Mouse (Mus musculus) megakaryocyte, adult 5-6 weeks (primary cell): ENCODE measurements at regions not wholly inside any gene's neighbourhood (a gene's known extent, or its start where the extent isn't known, plus 50 kb on each side); places are given as distances from the start of the nearest gene placed in this dataset.

ENCODE experiments used
- ATAC-seq: 2 replicates; pipeline ENCODE4 v1.8.0; 2016; ENCODE audit warnings: mild to moderate bottlenecking, inconsistent platforms; ENCODE audit not compliant: poor library complexity, severe bottlenecking

DNA sequence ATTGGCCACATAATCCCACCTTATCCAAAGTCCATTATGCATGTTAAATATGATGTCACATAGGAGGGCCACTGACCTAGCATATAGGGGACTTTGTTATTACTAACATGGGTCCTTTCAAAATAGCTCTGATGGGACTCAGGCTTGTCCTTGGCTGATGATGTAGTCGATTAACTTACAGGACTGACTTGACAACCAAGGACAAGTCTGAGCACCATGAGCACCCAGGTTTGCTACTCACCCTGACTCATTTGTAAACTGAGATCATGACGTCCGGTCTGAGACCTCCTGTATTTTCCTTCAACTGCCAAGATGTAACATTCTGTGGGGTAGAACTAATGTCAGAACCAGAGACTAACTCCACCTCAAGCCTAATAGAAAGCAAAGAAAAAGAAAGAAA, 159.3 kb upstream of the 4933402D24Rik start:
- ATAC-seq = no peak

DNA sequence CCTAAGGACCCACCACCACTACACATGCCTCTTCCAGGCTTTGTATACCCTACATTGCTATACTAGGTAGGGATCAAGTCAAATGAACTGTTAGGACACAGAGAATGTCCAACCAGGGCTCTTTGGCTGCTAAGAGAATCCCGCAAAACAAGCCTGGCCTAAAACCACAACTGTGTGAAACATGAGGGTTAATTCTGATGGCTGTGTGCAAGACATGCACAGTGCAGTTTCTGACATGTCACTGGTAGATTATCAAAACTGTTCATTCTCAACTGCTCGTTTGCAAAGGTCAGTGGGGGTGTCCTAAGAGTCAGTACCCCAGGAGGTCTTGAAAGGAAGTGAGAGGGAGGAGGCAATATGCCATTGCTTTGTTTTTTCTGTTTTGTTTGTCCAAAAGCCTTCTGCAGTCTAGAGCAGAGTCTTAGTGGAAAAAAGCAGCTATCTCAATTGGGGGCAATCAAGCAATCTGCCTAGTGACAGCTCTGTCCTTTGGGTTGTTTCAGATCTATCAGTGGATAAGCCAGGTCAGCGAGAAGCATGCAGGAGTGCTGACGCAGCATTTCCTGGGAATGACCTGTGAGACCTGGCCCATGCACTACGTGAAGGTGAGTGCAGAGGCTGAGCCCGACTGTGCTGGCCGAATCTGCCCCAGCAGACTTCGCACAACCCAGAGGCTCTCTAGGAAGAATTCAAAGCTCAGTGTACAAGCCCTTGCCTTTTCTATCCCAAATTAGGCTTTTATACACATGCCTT, 151.3 kb upstream of the 4933402D24Rik start:
- no peak for ATAC-seq

DNA sequence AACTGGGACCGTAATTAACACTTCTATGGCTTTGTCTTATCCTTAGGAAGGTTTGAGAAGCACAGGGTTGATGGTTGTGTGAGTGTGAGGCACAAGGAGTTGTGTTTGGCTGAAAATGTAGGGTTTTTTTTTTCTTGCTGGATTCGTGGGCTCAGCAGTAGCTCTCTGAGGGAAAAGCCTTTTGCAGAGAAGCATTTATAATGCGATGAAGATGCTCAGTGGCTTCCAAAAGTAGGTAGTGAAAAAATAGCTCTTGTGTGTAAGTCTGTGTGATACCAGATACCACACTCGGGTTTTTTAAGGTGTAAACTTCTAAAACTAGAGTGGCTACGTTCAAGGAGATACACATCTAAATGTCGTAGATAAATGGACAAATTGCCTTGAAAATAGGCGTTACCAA, 149.1 kb upstream of the 4933402D24Rik start:
- ATAC-seq = no peak

DNA sequence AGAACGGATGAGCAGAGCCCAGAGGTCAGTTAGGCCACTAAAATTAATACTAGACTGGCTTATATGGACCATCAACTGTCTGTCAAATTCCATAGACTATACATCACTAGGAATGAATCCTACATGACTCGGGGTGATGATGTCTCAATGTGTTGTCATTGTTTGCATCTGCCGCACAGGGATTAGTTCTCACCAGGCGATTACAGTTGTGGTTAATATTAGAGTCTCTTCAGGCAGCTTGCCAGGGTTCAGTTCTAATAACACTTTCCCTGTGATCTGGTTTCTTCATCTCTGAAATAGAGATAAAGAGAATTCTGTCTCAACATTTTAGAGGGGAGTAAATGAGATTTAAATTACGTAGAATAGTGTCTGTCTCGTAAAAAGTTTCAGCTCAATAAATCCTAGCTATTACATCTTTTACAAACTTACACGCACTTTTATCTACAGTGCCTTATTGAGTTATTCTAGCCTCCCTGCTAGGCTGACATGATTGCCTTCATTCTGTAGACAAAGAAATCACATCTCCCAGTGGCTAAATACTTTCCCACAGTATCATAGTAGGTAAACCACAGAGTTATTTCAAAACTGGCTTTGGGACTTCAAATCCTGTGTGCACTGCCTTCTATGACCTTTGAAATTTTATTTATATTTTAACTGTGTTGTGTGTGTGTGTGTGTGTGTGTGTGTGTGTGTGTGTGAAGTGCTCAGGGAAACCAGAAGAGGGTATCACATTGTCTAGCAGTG, 148.0 kb upstream of the 4933402D24Rik start:
- ATAC-seq = no peak

DNA sequence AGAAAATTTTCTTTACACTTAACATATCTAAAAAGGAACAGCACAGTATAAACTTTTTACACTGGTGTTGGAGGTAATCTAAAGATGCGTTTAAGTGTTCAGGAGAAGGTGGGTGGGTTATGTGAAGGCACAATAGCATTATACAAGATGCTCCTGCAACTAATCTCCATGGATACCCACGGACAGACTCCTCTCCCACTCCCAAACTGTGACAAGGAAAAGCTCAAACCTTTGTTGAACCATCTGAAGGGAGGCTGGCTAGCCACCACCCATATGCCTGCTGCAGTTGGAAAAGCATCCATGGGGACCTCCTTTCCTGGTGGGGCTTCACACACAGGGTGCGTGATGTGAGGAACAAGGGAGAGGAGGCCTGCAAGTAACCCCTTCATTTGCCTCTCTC, 141.7 kb upstream of the 4933402D24Rik start:
- no peak for ATAC-seq

DNA sequence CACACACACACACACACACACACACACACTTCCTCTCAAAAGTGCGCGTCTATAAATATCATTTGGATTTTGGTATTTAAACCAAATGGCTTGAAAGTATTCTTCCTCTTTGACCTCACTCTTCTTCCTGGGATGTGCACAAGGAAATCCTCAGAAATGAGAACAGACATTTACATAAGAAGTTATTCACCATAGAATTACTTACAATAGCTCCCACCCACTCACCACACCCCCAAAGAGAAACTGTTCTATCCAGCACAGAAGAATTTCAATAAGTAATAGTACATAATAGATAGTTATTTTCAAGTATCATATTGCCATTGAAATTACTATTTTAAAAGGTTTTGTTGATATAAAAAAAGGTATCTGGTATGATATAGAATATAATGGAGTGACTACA, 140.1 kb upstream of the 4933402D24Rik start:
- ATAC-seq = no peak

DNA sequence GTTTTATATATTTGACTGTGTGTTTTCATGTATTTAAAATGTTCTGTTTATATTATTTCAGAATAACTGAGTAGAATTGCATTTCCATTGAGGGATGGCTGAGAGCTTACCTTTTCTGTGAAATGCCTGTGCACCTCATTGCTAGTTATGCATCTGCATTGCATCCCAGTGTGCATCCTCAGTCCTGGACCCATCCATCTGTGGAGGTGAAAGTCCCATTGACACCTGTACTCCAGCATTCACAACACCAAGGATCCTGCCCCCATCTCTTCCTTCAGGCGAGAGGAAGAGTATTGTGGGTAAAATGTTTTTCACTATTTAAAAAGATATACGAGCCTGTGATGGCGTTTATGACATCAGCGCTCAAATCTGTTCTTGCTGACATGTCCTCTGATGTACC, 134.6 kb upstream of the 4933402D24Rik start:
- no peak for ATAC-seq

DNA sequence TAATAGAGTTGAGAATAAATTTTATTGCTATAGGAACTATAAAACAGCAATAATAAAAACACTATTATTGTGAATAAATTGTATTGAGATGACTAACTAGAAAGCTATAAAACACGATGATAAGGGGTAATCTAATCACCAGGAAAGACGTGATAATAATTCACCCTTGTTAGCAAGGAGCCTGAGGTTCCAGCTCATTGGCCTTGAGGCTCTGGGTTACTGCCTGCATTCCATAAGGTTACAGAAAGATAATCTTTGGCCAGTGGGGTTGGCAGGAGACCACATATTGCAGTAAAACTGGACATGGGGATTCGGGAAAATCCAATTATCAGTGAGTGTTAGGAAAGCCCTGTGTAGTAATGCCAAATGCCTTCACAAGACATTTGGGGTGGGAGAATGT, 134.1 kb upstream of the 4933402D24Rik start:
- no peak for ATAC-seq

DNA sequence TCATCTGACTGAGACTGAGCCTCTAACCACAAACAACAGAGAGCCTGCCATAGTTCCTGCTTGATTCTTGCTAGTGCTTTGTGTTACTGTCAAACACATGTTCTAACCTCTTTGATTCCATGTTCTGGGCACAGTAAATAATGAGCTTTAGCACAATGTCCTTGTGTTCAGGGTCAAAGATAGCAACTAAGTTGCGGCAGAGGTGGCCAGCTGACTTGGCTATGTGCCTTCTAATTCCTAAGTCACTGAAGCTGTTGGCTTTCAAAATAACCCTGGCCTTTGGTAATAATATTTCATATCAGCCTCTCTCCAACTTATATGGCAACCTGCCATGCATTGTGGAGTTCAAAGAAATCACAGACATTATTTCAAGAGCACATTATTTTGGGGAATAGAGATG, 133.3 kb upstream of the 4933402D24Rik start:
- no peak for ATAC-seq

DNA sequence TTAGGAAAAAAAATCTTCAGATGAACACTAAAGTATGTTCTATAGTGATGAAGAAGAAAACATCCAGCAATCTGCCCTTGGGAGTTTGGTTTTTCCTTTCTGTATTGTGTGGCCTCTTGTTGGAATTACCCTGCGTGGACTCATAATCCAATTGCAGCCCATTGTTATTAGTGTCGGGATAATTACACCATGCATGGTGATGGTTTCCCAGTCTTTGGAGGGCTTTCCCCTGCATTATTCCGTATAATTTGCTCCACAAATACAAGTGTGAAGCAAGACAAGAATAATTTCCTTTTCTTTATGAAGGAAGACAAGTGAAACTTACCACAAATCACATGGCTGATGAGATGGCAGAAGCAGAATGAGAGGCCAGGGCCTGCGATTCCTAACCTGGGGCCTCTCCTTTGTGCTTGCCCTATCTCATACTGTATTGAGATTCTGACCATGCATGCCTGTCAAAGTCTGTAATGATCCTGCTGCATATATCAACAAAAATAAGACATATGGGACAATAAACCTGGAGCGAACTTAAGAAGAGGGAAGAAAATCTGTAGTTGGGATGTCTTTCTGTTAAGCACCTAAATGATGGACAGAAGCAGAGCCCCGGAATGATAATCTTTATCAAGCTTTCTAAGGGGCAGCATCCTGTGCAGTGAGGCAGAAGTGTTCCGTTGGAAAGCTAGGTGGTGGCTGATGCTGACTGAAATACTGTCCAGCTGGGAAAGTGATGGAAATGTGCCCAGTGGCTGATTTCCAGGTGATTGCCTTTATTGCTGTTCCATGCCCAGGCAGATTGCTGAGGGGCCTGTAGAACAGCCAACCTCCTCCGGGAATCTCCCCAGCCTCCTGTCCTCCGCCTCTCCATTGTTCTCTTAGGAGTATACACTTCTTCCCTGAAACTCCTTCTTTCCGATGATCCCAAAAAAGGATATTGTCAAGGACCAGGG, 130.8 kb upstream of the 4933402D24Rik start:
- ATAC-seq = no peak

DNA sequence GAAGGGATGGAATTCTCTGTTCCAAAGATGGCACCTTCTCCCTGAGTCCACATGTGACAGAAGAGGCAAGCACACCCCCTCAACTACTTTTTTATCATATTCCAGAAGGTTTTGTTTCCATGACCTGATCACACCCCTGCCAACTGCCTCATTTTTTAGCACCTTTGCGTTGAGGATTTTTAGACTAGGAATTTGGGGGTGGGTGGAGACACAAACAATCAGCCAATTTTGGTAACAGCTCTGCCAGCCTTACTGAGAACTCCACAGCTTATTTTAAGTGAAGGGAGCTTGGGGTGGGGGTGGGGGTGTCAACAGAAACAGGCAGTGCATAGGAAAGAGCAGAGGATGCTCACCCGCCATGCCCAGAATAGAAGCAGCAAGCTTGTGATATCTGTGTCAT, 129.7 kb upstream of the 4933402D24Rik start:
- no peak for ATAC-seq

DNA sequence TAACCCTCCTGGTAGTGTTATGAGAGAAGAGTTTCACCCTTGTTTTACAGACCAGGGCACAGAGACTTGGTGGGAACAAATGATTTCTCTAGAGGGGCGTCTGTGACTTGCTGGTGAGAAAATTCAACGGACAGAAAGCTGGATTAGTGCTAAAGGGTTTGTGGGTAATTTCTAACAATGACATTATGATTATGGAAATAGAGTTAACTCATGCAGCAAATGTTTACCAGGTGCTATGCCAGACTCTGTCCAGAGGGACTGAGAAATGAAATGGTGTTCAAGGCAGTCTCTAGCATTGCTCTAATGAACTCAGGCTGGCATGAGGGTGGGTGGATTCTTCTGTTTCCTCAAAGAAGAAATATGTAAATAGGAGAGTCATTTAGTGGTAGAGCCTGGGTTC, 128.5 kb upstream of the 4933402D24Rik start:
- no peak for ATAC-seq

DNA sequence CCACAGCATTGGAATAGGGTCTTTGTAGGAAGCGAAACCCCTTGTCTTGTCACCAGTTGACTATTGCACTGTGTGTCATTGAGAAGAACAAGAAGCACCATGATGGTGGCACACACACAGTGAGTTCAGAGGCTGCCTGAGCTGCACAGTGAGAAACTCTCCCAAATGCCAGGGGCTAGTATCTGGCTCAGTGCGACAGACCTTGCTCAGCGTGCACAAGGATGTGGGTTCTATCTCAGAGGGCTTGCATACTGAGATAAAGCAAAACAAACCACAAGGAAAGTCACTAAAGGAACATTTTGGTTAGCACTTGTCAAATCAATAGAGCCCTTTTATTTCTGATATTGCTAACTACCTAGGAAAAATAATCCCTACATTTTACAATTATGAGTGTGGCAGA, 110.5 kb upstream of the 4933402D24Rik start:
- ATAC-seq = no peak

DNA sequence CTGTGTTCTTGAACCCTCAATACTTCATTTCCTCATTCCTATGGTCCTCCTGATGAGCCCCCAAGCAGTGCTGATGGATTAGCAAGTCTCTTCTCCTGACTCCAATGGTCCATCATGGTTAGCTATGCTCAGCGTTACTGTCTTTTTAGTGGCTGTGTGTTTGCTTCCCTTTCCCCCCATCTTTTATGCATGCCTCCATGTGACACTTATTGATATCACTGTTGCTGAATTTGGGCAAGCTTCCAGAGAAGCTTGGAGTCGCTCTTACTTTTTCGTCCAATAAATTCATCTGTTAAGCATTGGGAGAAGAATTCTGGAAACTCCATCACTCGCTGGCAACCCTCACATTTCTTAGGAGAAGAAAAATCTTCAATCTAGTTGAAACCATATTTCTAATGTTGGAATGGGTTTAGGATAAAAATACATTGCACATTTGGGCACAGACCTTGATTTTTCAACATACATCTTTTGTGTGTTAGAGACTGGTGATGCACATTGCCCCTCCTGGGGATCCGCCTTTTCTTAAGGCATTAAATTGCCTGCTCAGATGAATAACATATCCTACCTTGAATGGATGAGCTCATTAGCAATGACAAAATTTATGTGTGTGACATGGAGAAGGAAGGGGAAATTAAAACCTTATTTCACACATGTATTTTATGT, 107.7 kb upstream of the 4933402D24Rik start:
- no peak for ATAC-seq

DNA sequence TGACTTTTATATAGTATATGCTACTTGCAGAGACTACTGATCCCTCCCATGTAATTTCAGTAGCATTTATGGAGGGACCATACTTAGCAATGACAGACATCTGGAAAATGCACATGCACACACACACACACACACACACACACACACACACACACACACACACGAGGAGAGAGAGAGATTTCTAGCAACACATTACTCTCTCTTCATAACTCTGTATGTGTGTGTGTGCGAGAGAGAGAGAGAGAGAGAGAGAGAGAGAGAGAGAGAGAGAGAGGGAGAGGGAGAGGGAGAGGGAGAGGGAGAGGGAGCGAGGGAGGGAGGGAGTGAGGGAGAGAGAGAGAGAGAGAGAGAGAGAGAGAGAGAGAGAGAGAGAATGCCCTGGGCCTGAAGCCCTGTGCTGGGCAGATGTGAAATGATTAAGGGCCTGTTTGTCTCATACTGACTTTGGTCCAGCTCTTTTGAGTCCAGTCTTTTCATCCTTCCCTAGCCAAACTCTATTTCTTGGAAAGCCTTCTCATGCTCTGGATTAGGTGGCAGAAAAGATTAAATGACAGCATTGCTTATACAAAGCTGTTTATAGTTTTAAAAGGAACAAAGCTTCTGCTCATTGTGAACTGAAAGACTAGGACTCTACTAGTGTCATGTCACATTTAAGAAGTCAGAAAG, 106.4 kb upstream of the 4933402D24Rik start:
- ATAC-seq = no peak

DNA sequence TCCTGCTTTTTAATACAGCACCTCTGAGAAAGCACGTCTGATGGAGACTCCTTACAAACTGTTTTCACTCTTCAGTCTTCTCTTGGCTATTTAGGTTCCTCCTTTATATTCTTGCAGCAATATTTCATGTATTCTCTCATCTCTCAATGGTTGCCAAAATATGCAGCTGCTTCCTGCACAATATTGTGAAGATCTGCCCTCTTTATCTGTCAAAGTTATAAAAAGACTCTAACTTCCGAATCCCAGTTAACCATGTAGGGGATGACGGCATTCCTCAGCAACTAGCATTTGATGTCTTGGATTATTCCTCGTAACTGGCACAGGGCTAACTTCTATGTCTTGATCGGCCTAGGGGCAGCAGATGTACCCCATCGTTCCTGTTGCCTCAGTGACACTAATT, 102.8 kb upstream of the 4933402D24Rik start:
- ATAC-seq = no peak

DNA sequence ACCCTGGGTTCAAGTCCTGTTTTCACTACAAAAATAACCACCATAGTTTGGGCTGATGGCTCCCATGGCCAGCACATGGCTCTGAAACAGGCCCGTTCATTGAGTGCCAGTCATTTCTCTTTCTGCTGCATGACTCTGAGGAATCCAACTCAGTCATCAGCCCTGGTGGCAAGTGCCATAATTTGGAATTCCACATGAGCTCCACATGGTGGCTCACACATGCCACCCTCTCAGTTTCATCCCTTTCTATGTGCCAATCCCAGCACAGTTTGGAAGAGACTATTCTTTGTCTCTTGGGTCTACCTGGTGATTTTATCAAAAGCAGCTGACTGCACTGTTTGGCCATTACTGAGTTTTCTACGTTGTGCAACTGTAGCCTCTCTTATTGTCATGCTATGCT, 100.3 kb upstream of the 4933402D24Rik start:
- no peak for ATAC-seq

DNA sequence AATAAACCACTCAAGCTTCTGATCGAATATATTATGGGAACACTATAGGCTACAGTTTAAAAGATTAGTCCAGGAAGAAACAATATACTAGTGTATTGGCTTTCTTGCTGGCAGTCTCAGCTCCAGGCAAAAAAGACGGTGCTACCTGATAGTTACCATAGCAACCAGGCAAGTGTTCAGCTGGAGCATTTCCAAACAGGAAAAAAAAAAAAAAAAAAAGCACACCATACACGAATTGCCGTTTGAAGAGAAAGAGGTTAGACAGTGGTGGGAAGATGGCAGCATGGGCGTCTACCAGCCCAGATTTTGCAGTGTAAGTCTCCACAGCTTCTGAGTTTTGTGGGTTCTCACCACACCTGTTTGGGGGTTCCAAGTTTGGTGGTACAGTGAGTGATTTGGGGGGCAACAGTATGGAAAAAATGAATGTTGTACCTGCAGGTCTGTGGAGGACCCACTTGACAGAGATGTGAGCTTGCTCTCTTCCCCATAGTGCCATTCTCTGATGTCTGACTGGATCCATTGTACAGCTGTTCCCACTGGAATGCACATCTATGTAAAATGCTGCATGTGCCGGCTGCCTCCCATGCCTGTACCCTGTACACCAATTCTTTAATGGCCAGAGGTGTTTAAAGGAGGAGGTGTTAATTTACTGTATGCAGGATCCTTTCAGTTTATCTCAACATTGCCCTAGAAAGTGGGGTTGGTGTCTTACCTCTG, 89.0 kb upstream of the 4933402D24Rik start:
- ATAC-seq = no peak

DNA sequence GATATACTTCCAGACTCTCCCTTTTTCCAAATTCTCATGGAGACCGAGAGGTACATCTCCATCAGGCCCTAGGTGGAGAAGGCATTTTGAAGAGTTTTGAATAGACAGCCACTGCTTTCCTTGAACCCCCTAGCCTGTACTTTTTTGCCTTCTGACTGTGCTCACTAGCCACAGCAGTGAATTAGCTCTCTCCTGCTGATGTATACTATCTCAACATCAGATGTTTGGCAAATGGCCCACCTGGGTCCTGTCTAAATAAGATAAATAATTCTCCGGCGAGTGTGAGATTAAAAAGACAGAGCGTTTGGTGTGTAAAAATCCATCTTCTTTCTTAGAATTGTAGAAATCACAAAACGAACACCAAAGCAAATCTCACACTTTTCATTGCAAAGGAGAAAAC, 88.4 kb upstream of the 4933402D24Rik start:
- ATAC-seq = no peak

DNA sequence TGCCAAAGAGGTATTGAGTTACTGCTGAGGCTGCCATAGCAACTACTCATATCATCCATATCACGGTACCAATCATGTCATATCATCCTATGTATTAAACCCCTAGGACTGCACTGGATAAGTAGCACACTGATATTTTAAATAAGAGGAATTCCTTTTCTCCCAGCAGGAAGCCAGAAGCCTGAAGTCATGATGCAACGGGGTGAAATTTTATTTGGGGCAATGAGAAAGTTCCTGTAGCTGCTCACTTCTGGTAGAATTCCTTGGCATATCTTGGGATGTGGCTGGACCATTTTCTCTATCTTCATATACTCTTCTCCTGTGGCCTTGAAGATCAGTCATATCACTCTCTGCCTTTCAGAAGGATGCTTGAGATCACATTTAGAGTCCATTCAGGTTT, 87.3 kb upstream of the 4933402D24Rik start:
- ATAC-seq = no peak
